Mouse (Mus musculus): ENCODE results near the gene Lrfn3.

DNA sequence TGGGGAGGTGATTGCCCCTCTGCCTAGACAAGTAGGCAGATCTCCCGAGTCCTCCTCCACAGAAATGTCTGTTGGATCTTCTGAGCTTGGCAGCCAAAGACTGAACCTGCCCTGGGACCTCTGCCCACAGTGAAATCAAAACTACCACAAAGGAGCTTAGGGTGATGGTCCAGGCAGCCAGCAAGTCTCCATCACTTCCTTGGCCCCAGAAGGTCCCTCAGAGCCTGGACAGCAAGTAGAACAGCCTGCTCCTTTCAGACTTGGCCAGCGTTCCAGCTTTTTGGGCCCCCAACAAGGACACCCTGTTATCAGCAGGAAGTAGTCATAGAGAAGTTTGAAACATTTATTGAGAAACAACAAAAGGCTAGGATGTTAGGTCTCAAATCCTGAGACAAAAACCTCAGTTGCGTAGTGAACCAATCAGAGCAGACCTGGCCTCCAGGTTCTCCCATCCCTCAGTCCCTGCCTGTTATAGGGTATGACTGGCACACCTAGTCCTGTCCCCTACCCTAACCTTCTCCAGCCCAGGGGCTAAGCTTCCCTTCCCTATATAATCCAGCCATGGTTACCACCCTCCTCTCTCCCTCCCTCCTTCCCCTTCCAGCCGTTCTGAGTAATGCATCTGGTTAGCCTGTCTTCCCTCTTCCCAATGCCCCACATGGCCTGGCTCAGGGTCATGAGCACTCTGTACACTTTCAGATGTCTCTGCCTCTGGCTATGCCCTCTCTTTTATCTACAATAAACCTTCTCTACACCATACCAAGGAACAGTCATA is 30.4 kb upstream of the Lrfn3 start:
- TF ChIP-seq CTCF (IDR thresholded peaks at IDR 0.05; ENCODE audit: extremely low read depth, insufficient read depth, low read length) (no peak), POLR2A (IDR thresholded peaks at IDR 0.05; ENCODE audit: extremely low read depth, insufficient read depth, low read length) (no peak)
